Mouse (Mus musculus) hindbrain, embryonic 16.5 days (tissue): Measurements from ENCODE around the gene Xpnpep2. TPM values are rescaled to one million over a fixed set of nuclear protein-coding genes. Genes with fewer than 3 reads are reported as not detected.

Experiments used
- ATAC-seq: fragments of 200-750 bp; cut with Nextera tagmentation; 2 replicates; pipeline ENCODE4 v1.8.0; 2017; ENCODE audit warnings: moderate TSS enrichment, moderate library complexity
- H3K27ac ChIP-seq: fragments of 300-500 bp; sonication (generic); 2 replicates; pipeline ENCODE4 v1.5.1; 2014; ENCODE audit warnings: low read depth, mild to moderate bottlenecking, control low read depth, low read length, moderate library complexity
- H3K27me3 ChIP-seq: fragments of 300-500 bp; sonication (generic); replicated peaks from 2 replicates; pipeline ENCODE4 v1.6.1; 2014; ENCODE audit warnings: low read length; ENCODE audit not compliant: control insufficient read depth, insufficient read depth
- H3K36me3 ChIP-seq: fragments of 300-500 bp; sonication (generic); 2 replicates; pipeline ENCODE4 v1.6.1; 2014; ENCODE audit warnings: mild to moderate bottlenecking, low read length, moderate library complexity, mixed read lengths; ENCODE audit not compliant: control insufficient read depth, insufficient read depth
- H3K4me1 ChIP-seq: fragments of 300-500 bp; sonication (generic); 2 replicates; pipeline ENCODE4 v1.6.1; 2014; ENCODE audit warnings: low read depth, low read length; ENCODE audit not compliant: control insufficient read depth, insufficient read depth
- H3K4me2 ChIP-seq: fragments of 300-500 bp; sonication (generic); 2 replicates; pipeline ENCODE4 v1.6.1; 2014; ENCODE audit warnings: mild to moderate bottlenecking, low read length, control low read depth, moderate library complexity
- H3K4me3 ChIP-seq: fragments of 300-500 bp; sonication (generic); 2 replicates; pipeline ENCODE4 v1.5.1; 2014; ENCODE audit warnings: mild to moderate bottlenecking, low read length, control low read depth, moderate library complexity
- H3K9ac ChIP-seq: fragments of 300-500 bp; sonication (generic); 2 replicates; pipeline ENCODE4 v1.6.1; 2014; ENCODE audit warnings: low read depth, mild to moderate bottlenecking, control low read depth, low read length, moderate library complexity
- H3K9me3 ChIP-seq: fragments of 300-500 bp; sonication (generic); 2 replicates; pipeline ENCODE4 v1.6.1; 2014; ENCODE audit warnings: mild to moderate bottlenecking, low read length, moderate library complexity; ENCODE audit not compliant: control insufficient read depth
- WGBS: fragments of 180-500 bp; shearing (Covaris S2); extraction: QIAGEN DNeasy Blood & Tissue Kit; methylation state at CpG from one replicate; pipeline ENCODE4 v1.1.7; 2014; 5-methylcytosine and 5-hydroxymethylcytosine counted together
- polyA plus RNA-seq: library from polyadenylated mRNA; unstranded; fragments of >200 nt; fragmentation: Nextera tagmentation; extraction: Ambion mirVana; gene quantifications from 2 replicates; pipeline ENCODE4 v1.2.1, GENCODE M21; 2015

The Xpnpep2 gene
- polyA plus RNA-seq, 1 experiment from 2014 or later, result 0.76 TPM

DNA sequence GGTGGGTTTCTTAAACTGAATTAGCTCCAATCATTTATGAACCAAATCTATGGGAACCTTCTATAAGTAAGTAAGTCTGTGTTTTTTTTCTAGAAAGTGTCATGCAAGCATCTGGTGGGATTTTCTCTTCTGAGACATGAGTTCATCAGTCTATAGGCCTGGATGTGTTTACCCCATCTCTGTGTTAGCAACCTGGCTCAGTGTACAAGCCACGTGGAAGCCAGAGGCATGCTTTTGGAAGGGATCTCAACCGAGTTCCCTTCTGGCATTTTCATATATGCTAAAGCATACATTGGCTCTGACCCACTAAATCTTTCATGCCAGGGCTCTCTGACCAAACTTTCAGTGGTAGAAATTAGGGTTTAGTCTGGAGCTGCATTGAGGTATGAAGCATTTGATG, 45.4 kb downstream of the Xpnpep2 start:
- Histone ChIP-seq H3K4me3 (no peak overlapping the region), H3K9ac (no peak overlapping the region), H3K9me3 (no peaks in the 10 kb centered on the region), H3K36me3 (no peaks in the 10 kb centered on the region), H3K4me1 (no peaks in the 10 kb centered on the region), H3K27me3 (no peaks in the 10 kb centered on the region), H3K4me2 (no peak overlapping the region), H3K27ac (no peak overlapping the region)
- no peak for ATAC-seq
- WGBS, result 69% methylated on average over 2 of the region's 2 CpGs

DNA sequence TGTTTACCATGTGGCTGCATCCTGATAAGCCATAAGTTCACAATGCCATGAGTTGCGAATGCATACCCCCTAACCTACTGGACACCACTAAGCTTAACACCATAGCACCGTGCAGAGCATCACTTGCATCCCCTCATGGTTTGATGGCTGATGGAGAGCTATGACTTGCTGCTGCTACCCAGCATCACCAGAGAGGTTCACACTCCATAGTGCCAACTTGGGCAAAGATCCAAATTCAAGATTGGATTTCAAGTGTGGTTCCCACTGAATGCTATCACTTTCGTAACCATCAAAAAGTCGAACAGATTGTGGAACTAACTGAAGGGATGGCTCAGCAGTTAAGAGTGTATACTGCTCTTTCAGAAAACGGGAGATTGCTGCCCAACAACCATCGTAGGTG, 47.0 kb downstream of the Xpnpep2 start:
- H3K4me2 ChIP-seq, result no peak overlapping the region
- no peak overlapping the region for H3K9ac ChIP-seq
- WGBS, result 85% methylated on average over 6 of the region's 6 CpGs
- no peaks in the 10 kb centered on the region for H3K4me1 ChIP-seq
- no peaks in the 10 kb centered on the region for H3K27me3 ChIP-seq
- no peak for ATAC-seq
- H3K9me3 ChIP-seq, result no peaks in the 10 kb centered on the region
- H3K4me3 ChIP-seq, result no peak overlapping the region
- no peaks in the 10 kb centered on the region for H3K36me3 ChIP-seq
- no peak overlapping the region for H3K27ac ChIP-seq

DNA sequence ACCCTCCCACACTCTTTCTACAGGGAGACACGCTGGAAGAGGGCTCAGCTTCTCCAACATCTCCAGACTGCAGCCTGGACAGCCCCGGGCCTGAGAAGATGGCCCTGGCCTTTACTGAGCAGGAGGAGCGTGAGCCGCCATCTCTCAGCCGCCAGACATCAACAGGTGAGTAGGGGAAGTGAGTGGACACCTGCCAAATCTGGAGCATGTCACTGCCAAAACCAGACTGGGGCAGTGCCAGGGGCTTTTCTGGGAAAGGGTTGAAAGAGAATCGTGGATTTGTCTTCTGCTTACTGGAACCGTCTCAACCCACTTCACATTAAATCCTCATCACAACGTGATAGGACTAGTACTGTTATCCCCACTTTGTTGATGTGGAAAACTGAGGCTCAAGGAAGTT, 48.9 kb downstream of the Xpnpep2 start:
- no peaks in the 10 kb centered on the region for H3K9me3 ChIP-seq
- no peak overlapping the region for H3K27ac ChIP-seq
- H3K36me3 ChIP-seq, result no peaks in the 10 kb centered on the region
- WGBS, result 82% methylated on average over 8 of the region's 8 CpGs
- no peak overlapping the region for H3K4me2 ChIP-seq
- no peaks in the 10 kb centered on the region for H3K4me1 ChIP-seq
- ATAC-seq, result no peak
- H3K9ac ChIP-seq, result no peak overlapping the region
- H3K4me3 ChIP-seq, result no peak overlapping the region
- no peaks in the 10 kb centered on the region for H3K27me3 ChIP-seq

DNA sequence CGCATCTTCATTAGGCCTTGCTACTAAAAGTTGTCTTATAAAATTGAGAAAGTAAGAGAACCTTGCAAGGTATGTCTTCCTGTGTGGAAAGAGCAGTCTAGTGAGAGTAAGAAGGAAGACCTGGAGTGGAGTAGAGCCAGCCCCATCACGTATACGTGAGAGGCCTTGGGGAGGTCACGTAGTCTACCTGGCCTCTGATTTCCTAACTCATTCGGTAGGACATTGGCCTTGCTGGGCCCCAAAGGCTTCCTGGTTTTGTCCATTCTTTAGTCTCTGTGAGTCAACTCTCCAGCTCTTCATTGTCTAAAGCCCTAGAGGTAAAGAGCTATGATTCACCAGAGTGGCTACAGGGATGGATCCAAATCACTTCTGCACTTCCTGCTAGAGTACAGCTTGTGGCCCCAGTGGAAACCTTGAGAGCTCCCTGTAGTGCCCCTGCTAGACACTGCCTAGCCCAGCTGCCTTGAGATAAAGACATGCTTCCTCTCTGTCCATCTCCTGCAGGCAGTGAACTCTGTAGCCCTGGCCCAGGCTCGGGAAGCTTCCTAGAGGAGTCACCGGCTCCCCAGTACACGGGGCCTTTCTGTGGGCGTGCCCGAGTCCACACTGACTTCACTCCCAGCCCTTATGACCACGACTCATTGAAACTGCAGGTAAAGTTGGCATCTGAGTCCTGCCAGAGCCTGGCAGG, 49.8 kb downstream of the Xpnpep2 start:
- Histone ChIP-seq H3K9ac (no peak overlapping the region), H3K36me3 (no peaks in the 10 kb centered on the region), H3K4me3 (no peak overlapping the region), H3K27ac (no peak overlapping the region), H3K9me3 (no peaks in the 10 kb centered on the region), H3K4me2 (no peak overlapping the region), H3K4me1 (no peaks in the 10 kb centered on the region), H3K27me3 (no peaks in the 10 kb centered on the region)
- WGBS, result 91% methylated on average over 11 of the region's 11 CpGs
- ATAC-seq, result no peak

DNA sequence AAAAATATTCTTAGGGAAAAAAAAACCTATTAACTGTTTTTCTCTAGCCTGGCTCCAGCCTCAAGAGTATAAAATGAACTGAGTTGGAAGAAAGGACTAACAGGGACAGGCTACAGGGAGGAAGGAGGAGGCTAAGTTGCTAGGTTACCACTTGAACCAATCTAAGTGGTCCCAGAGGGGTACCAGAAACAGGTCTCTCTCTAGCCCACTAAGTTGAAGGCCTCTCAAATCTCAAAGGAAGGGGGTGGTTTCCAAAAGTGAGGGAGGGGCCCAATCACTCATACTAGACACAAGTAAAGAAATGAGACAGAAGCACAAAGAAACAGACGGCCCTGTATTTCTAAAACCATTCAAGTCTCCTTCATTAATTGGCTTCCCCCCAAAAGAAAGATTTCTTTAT, 61.4 kb downstream of the Xpnpep2 start:
- ATAC-seq, result 0 out of 2 replicates have a peak, but pooled peaks have one; percentile 58
- no peak overlapping the region for H3K4me2 ChIP-seq
- WGBS, result 45% methylated on average over 1 of the region's 1 CpGs

DNA sequence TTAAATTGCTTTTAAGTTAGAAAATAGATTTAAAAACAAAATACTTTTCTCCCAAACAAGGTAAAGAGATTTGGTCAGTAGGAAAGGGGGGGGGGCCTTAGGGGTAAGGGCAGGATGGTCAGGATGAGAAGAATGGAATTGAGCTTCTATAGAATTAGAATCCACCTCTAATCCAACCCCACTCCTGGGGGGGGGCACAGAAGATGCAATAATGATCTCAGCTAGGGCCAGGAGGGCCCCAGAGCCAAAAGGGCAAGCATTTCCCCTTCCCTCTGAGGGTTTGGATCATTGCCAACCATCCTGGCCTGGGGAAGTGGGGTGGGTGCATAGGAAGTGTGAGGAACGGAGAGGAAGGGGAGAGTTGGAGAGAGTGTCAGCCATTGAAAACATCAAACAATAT, 61.8 kb downstream of the Xpnpep2 start:
- Histone ChIP-seq H3K4me3 (no peak overlapping the region), H3K9ac (no peak overlapping the region), H3K4me2 (no peak overlapping the region), H3K9me3 (no peaks in the 10 kb centered on the region), H3K27me3 (no peaks in the 10 kb centered on the region), H3K4me1 (no peaks in the 10 kb centered on the region), H3K36me3 (peaks cover 2% of the 10 kb centered on the region; the same call in 1 of the 2 replicates), H3K27ac (no peak overlapping the region)
- WGBS, result 50% methylated on average over 1 of the region's 1 CpGs
- ATAC-seq, result no peak

More for the DNA sequence above, 61.4 kb downstream of the Xpnpep2 start:
- Histone ChIP-seq H3K4me1 (no peaks in the 10 kb centered on the region), H3K9me3 (no peaks in the 10 kb centered on the region), H3K4me3 (no peak overlapping the region), H3K9ac (no peak overlapping the region), H3K36me3 (peaks cover 2% of the 10 kb centered on the region; the same call in 1 of the 2 replicates), H3K27ac (no peak overlapping the region), H3K27me3 (no peaks in the 10 kb centered on the region)

DNA sequence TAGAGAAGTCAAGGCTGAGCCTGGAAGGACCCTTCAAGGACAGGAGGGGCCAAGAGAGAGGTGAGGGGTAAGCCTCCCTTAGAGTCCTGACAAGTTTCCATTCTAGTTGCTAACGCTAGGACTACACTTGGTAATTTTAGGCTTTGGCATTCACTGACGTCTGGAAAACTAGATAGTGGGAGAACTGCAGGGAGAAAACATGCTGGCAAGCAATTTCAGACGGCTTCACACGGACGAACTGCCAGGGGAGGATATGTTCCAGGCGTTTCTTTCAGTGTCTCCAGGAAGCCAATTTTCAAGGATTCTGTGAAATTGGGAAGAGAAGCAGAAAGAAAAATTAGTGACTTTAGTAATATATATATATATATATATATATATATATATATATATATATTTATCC, 73.3 kb downstream of the Xpnpep2 start:
- 85% methylated on average over 6 of the region's 6 CpGs for WGBS
- Histone ChIP-seq H3K27me3 (no peaks in the 10 kb centered on the region), H3K27ac (no peak overlapping the region), H3K4me2 (no peak overlapping the region), H3K9me3 (no peaks in the 10 kb centered on the region), H3K9ac (no peak overlapping the region), H3K36me3 (peaks cover 4% of the 10 kb centered on the region; the same call in 1 of the 2 replicates), H3K4me1 (no peaks in the 10 kb centered on the region), H3K4me3 (no peak overlapping the region)
- ATAC-seq, result no peak

DNA sequence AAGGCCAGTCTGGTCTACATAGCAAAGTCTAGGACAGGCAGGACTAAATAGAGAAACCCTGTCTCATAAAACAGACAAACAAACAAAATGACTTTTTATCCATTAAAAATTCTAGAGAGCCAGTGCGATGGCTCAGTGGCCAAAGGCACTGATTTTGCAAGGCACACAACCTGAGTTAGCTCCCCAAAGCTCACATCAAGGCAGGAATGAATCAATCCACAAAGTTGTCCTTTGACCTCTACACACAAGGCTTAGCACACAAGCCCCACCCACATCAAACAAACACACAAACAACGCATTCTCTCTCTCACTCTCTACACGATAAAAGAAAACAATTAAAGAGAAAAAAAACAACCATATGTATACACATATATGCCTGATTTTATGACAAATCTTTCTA, 76.2 kb downstream of the Xpnpep2 start:
- H3K4me3 ChIP-seq, result no peak overlapping the region
- H3K4me1 ChIP-seq, result no peaks in the 10 kb centered on the region
- no peaks in the 10 kb centered on the region for H3K27me3 ChIP-seq
- no peak overlapping the region for H3K27ac ChIP-seq
- no peak for ATAC-seq
- no peaks in the 10 kb centered on the region for H3K9me3 ChIP-seq
- H3K4me2 ChIP-seq, result no peak overlapping the region
- H3K36me3 ChIP-seq, result no peaks in the 10 kb centered on the region
- WGBS, result 82% methylated on average over 3 of the region's 3 CpGs
- H3K9ac ChIP-seq, result no peak overlapping the region
